Mouse (Mus musculus) cerebellum, postnatal 25 days (tissue): ENCODE measurements at regions not wholly inside any gene's neighbourhood (a gene's known extent, or its start where the extent isn't known, plus 50 kb on each side); places are given as distances from the start of the nearest gene placed in this dataset.
A peak's percentile ranks its signal among the peaks of the same experiment; 100 is the strongest.

Experiments
- DNase-seq, 2 experiments: peaks; one replicate each; pipeline ENCODE4 v3.0.0; 2021; ENCODE audit warnings: mixed read lengths in 2 of 2

DNA sequence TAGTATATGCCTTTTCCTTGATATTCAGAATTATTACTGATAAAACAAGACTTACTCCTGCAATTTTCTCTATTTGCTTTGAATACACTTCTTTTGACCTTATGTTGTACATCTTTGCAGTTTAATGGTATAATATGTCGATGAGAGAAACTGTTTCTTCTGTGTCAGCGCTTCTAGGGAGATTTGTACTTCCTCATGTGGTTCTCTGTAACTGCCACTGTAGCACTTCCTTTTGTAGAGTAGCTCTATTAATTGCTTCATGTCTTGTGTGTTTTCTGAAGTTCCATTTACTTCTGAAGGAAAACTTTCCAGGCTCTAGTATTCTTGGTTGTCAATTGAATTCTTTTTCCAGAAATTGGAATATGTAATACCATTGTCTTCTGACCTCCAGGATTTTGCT lies 323.2 kb downstream of the Ptprc start:
- DNase-seq = no peak

DNA sequence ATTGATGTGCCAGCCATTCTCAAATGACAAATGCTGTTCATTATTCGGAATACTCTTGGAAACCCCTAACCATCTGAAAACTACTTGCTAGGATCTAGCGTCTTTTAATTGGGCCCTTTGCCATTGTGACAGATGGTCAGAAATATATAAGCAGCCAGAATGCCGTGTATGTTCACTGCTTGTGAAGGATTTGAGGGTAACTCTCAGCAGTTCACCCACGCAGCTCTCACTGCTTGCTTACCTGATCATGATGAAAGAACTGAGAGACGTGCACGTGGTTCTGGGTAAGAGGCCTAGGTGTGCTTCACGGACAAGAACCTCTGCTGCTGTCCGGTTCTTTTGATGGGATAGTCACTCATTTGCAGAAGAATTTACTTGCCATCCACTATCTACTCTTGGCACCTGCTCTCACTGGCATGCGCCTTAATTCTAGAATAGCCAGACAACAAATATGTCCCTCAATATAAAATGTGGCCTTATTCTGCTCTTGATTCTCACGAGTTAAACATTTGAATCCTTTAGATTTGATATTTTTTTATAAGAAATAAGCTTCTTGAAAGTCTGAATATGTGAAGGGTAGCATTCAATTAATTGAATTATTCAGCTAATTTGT lies 328.1 kb downstream of the Ptprc start:
- peak; percentile 66 to 67 for DNase-seq

DNA sequence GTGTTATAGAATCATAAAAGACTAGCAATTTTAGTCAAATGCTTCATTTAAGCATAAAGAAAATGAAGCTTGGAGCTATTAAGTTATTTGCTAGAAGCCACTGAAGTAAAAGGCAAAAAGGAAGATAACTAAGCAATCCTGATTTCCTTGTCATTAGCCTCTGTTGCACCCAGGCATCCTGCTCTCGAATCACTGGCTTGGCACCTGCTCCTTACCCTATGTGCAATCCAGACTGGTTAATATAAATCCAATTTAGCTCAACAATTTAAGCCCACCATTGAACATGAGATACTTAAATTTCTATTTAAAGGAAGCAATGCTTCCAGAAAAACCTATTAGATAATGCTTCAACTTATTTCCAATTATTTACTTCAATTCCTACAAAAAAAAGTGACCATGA lies 328.7 kb downstream of the Ptprc start:
- peak; percentile 19 to 33 for DNase-seq

DNA sequence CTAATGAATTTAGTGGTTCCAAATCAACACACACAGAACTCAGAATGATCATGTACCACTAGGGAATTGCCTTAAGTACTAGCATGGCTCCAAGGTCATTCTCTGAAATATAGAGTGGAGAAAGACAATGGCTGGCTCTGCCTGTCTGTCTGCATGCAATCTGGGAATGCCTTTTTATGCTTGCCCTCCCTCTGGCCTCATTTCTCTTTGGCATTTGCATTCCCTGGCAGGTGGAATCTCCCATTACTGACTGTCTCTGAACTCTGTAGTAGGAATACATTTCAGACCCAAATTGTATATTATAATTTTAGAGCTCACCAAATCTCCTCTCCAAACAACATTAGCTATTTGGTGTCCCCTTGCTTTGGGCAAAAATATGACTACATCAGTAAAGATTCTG lies 335.0 kb downstream of the Ptprc start:
- DNase-seq = peak; percentile 25 to 52

DNA sequence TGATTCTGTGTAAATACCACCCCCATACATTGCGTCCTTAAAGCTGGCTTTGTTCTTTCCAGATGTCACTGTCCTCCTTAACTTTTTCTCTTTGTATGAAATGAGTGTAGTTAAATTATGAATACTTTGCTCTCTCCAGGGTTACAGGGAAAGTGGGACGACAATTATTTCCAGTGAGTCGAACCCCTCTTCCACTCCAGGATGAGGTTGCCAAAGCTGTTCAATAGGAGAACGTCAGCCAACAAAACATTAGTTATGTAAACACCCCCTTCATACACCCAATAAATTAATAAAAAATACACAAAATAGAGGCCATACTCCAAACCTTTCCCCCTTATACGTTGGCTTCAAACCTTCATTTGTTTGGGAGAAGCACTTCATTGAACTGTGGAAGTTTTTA lies 335.8 kb downstream of the Ptprc start:
- DNase-seq = no peak

DNA sequence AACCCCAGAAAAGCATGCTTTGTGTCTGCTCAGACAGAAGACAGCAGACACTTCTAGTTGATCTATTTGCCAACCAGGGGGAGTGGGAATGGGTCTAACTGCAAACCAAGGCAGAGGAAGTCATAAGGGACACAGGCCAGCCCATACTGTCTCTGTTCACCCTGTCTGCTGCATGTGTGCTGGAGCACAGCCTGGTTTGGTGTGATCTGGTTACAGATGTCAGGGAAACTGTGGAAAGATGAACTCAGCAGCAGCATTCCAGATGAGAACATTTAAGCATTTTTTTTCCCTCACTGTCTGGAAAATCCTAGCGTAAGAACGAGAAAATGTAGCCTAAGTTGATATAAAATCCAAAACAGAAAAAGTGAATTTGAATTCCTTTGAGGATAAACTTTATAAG lies 336.2 kb downstream of the Ptprc start:
- DNase-seq = no peak

DNA sequence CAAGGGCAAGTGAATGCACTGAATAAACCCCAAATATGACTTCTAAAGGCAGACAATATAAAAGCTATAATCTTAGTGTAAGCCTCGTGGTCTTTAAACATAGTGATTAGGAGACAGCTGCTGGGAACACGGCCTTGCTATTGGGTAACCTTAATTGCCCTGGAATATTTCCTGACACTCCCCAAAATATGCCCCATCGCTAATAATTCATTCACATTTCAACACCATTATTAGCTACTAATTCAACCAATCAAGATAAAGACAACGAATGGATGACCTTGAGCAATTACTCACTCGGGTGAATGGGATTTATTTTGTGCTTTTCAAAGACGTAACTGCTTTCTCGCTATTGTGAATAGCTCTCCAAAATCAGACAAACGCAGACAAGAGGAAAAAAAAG lies 337.2 kb downstream of the Ptprc start:
- no peak for DNase-seq

DNA sequence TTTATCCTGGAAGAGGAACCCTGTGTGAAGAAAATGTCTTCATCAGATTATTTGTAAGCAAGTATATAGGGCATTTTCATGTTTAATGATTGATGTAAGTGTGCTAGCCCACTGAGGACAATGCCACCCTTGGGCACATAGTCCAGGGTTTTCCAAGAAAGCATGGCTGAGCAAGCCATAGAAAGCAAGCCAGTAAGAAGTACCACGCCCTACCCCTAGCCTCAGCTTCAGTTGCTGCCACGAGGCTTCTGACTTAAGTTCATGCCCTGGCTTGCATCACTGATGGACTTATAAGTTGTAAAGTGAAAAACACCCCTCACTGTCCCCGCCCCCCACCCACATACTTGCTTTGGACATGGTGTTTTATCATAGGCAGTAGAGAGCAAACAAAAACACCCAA lies 342.0 kb downstream of the Ptprc start:
- DNase-seq = no peak

DNA sequence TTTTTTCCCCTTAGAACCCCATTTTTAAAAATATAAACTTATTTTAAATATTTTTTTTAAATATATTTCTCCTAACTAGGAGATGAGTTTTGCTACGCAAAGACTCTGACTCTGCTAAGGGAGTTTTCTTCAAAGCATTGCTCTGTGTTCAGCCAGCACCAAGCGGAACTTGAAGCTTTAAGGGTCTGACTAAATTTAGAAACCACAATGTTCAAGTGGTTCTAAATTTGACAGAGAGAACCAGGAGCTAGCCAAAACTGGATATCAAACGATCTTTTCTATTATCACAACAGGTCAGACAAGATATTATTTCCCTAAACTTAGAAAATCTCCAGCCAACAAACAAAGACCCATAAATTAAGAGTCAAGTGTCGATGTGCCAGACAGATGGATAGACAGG lies 344.2 kb downstream of the Ptprc start:
- no peak for DNase-seq

DNA sequence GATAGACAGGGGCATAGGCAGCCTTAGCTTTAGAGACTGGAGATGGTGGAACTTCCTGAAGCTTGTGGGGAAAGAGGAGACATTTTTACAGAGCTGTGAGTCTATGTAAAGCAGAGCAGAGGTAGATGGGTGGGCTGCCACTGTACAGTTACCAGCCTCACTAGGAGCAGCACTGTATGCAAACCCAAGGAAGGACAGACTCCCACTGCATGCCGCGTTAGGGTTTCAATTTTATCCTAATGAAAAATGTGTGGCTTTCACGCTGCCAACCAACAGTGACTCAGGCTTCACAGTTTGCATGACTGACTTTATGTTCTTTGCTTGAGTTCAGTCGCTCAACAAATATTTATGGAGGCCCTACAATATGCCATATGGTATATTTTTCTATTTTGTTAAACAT lies 348.1 kb downstream of the Ptprc start:
- no peak for DNase-seq

DNA sequence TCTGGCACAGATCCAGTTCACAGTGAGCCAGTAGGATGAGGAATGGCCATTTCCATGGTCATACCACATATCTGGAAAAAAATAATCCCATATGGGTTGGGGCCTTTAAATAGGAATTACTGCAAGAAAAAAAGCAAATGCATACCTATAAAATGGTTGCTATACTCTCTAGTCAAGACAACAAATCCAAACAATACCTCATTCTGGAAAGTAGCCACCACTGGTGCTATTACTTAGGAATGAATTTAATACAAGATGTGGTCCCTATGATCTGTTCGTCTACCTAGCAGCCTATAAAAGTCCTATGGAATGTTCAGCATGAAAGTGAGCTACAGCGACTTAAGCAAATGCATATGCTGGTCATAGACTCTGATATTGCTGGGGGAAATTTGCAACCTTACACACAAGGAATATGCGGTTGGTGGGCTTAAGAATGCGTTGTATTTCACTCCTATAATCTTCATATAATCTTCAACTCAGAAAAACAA lies 360.1 kb downstream of the Ptprc start:
- no peak for DNase-seq

DNA sequence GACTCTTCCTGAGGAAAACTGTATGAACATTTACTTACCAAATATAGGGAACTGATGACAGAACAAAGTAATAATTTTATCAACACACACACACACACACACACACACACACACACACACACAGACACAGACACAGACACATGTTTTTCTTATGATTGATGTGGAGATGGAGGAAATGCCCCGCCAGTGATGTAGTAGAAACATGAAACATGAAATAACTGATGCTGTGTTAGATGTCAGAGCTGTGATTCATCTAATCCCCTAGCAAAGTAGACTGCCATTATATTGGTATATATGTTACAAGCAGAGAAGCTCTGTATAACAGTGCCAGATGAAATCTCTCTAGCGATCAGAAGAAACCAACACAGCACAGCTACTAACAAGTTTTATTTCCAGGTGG lies 361.0 kb downstream of the Ptprc start:
- DNase-seq = no peak

DNA sequence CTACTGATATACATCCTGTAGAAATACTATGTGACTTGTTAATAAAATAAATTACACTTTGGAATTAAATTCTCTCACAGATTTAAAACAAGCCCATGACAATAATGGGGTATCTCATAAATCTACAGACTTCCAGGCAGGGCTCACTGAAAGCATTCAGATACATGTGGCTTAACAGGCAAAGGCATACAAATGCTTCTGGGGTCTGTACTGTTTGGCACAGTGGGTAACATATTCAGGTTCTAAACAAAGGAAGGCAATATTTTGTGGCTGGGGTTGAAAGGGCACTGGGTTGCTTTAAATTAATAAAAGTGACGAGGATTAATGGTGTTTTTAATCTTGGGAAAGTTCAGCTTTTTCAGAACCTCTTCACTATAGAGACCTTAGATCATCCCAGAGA lies 361.8 kb downstream of the Ptprc start:
- DNase-seq = no peak

DNA sequence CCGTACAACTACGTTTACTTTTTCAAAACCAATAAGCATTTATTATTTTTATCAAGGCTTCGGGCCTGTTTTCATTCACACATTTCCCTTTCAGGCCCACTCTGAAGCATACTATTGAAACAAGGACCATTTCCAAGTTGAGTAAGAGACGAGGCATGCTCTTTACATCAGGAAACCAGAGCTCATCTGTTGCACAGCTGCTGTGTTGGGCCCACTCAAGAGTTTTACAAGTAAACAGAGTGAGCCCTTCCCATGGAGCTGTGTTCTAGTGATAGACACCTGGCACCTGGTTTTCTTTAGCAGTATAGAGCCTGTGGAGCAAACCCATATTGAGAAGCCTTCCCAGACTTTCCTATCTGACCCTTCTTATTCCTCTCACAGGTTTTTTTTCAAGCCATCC lies 363.5 kb downstream of the Ptprc start:
- DNase-seq = no peak

DNA sequence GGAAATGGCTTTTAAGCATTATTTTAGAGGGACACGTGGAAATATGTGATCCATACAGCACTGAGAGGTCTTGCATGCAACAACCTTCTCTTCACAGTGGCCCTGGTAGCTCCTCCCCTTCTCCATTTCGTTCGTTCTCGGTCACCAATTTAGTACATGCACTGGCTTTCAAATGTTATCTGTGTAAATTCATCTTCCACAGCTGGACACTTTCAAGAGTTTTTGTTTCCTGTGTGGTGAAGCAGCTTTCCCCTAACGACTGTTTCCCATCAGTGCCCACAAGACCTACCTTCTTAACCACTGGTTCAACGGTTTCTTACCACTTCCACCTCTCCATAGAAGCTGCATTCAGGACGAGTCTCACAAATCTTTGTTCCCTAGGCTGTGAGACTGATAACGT lies 368.8 kb downstream of the Ptprc start:
- no peak for DNase-seq

DNA sequence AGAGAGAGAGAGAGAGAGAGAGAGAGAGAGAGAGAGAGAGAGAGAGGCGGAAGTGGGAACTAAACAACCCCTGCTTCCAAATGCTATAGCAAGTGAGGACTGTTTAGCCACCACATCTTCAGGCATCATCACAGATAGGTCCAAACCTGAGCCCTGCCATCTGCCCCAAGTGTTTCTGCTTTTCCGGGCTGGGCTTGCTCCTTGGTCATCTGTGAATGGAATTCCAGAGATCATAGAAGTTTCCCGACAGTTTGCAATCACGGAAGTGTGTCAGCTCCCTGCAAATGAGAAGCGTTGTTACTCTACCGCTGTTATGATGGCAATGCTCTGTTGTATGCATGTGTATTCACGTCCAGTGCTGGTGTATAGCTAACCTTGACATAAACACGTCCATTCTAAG lies 369.3 kb downstream of the Ptprc start:
- DNase-seq = no peak

DNA sequence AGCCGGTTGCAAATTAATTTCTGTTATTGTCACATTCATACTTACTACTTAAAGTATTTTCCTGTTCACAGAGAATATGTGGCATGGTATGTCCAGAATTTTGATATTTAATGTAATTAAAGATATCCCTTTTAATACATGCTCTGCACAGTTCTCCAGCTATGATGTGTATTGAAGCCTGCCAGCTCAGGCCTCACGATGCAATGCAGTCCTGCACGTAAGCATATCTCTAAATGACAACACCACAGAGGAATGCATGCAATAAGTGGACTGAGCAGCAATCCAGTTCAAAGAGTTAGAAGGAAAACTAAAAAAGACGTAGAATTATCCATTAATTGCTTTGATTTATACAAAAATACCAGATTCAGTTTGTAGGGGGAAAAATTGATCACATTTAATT lies 373.4 kb downstream of the Ptprc start:
- DNase-seq = no peak

DNA sequence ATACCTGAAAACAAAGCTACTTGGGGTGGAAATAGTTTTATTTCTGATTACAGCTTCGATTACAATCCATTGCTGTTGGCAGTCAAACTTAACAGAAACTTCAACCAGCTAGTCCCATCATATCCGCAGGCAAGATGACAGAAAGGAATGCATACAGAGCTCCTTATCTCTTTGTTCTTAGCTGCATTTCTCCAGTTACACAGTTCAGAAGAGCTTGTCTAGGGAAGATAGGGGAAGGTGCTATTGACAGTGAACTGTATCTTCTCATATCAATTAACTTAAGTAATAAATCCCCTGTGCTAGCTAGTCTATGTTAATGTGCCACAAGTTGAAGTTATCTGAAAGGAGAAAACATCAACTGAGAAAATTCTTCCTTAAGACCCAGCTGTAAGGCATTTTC lies 374.8 kb downstream of the Ptprc start:
- no peak for DNase-seq

DNA sequence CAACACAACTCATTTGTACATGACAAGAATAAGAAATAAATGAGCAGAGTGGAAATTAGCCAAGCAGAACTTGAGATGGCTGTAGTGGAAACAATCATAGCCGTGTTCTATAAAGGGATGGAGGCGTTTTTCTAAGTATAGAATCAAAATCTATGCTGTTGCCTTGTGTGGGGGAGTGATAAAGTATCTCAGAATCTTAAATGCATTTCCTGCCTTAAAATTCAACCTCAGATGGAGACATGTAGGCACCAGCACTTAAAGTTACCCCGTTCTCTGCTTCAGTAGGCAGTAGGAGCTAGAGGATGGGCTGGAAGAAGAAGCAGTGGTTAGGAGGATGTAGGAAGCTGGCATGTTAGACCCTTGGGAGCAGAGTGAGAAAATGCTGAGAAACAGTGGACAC lies 386.7 kb downstream of the Ptprc start:
- no peak for DNase-seq

DNA sequence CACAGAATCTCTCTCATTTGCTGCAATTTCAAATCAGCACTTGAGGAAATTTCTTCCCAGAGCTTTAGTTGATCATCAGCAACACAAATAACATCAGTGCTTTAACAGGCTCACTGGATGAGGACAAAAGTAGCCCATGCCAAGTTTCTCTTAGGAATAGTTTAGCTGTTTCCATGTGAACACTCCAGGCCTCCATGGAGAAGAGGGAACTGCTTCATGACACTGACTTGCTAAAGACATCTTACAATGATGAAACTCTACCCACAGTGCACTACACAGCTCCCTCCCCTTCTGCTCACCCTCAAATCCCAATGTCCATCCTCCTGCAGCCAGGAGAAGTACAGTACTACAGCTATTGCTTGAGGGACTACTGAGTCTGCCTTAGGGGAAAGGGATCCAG lies 388.9 kb downstream of the Ptprc start:
- no peak for DNase-seq

DNA sequence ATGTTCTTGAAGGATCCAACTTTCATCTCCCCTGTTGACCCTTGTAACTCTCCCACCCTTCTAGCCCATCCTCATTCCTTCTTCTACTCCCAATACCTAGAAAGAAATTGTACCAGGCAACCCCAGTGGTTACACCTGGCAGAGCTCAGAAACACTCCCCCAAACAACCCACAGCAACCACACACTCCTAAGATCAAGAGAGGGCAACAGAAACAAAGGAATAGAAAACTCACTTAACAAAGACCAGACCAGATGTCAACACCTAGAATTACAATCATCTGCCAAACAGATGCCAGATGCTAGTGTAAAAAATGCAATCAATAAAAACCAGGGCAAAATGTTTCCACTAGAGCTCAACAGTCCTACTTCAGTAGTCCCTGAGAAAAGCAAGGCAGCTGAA lies 400.9 kb downstream of the Ptprc start:
- no peak for DNase-seq

DNA sequence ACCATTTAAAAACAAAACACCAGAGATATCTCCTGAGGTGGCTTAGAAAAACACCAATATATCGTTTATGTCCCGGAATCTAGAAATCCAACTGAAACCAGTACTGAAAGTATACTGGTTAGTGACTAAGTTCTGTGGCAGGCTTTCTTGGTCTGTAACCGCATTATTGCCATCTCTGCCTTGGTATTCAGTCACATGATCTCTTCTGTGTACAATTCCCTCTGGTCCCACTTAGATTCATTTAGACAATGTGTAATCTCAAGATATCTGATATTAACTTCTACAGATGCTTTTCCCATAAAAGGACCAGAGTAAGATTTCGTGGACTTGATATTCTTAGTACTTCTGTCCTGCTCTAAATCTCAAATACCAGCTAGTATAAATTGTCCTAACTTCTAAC lies 414.7 kb downstream of the Ptprc start:
- no peak for DNase-seq

DNA sequence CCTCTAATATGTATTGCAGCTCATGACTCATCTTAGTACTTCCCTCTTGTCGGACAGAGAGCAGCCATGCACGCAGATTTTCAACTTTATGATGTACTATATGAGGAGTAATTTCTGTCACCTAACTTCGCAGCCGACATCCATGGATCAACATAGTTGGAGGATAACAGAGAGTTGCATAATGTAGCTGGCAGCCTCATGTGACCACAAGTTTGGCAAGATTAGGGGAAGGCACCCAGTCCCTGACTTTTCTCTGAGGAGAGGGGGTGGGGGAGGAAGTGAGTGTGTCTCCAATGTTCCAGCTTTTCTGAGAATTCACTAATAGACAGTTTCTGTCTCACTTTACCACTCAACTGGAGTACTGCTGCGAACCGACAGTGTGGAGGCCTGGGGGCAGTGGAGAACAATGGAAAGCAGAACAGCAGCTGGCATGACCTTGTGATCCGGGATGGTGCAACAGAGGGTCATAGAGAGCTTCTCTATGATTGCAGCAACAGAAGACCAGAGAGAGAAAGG lies 424.0 kb downstream of the Ptprc start:
- no peak for DNase-seq

DNA sequence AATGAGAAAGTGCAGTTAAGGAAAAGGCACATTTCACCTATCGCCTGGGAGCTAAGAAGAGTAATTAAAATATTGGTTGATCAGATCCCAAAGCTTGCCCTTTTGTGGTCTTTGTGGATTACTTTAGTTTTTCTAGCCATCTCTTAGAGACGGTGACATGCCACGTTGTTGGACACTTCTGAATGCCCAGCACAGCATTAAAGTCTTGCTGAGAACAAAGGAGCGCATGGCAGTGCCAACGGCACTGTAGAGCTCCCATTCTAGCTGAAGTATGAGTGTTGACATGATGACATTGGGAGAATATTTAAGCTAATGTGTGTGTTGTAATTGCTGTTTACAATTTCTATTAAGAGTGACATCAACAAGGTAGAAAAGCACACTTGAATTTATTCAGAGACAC lies 424.6 kb downstream of the Ptprc start:
- no peak for DNase-seq

DNA sequence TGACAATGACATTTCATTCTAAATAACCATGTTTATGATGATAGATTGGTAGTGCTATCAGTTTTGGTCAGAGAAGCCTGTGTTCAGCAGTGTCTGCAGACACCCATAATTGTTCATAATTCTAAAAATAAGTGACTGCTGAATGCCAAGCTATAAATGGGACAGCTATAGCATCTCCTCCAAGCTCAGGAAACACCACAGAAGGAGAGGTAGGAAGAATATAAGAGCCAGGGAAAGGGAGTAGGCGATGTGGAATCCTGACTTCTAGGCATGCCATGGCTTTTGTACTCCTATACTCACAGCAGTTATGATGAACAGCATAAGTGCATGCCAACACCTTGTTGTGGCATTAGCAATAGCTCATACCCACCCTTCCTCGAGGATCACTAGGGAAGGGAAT lies 429.4 kb downstream of the Ptprc start:
- no peak for DNase-seq
